Comparison of ENCODE assay signal across 8 mouse cellular contexts in genomic region chr11:12037689-12038469, GRCm38 (mm10). TPM values are rescaled to one million over a fixed set of nuclear protein-coding genes. Genes with fewer than 3 reads are reported as not detected.
DNase-seq lines count a peak whose midpoint lies in the region; ATAC-seq and TF ChIP-seq lines count a peak whose summit lies in the region.

No protein-coding gene starts in this region.

- WGBS in heart, embryonic 16.5 days = 6% methylated on average over 48 of the region's 48 CpGs
- WGBS in liver, postnatal 0 days (ENCODE audit: insufficient replicate concordance) = 6% methylated on average over 45 of the region's 48 CpGs

- H3K27me3 ChIP-seq in ES-Bruce4 (ENCODE audit: control insufficient read depth, insufficient read depth, low read length, poor library complexity, severe bottlenecking) = peaks cover 34% of the 10 kb centered on the region
- peaks cover 56% of the 10 kb centered on the region for H3K27me3 ChIP-seq in heart, embryonic 16.5 days (ENCODE audit: control insufficient read depth, insufficient read depth, low read length)
- H3K27me3 ChIP-seq in liver, postnatal 0 days (ENCODE audit: insufficient read depth, low read length) = peaks cover 67% of the 10 kb centered on the region

- H3K36me3 ChIP-seq in ES-Bruce4 (ENCODE audit: control insufficient read depth, insufficient read depth, low read length, poor library complexity, severe bottlenecking) (no peaks in the 10 kb centered on the region), ES-E14 (ENCODE audit: control insufficient read depth, insufficient read depth, low read length, poor library complexity, severe bottlenecking) (no peaks in the 10 kb centered on the region)
- no peaks in the 10 kb centered on the region for H3K36me3 ChIP-seq in heart, embryonic 16.5 days (ENCODE audit: control insufficient read depth, insufficient read depth)
- H3K36me3 ChIP-seq in liver, postnatal 0 days (replicated peaks; ENCODE audit: insufficient read depth, low read length) = no peaks in the 10 kb centered on the region

- in situ Hi-C loops in ES-E14 (cut with MboI; ENCODE audit: low sequenced_read_pairs in 2 of 2, unreplicated experiment in 2 of 2) = loop anchor here (10.0 to 25.0 kb wide), 2 partner anchors 499 to 507 kb away; no protein-coding TSS in a partner anchor

- TF ChIP-seq POLR2A in ES-Bruce4 (IDR thresholded peaks at IDR 0.05; ENCODE audit: insufficient read depth, low read length) = no peak

- H3K9me3 ChIP-seq in ES-Bruce4 (replicated peaks; ENCODE audit: control insufficient read depth, insufficient read depth, low read length, poor library complexity, severe bottlenecking) = no peaks in the 10 kb centered on the region
- no peaks in the 10 kb centered on the region for H3K9me3 ChIP-seq in ES-E14 (ENCODE audit: control insufficient read depth, insufficient read depth, low read depth, low read length)
- H3K9me3 ChIP-seq in heart, embryonic 16.5 days (replicated peaks; ENCODE audit: control insufficient read depth, low read length) = no peaks in the 10 kb centered on the region
- H3K9me3 ChIP-seq in liver, postnatal 0 days (ENCODE audit: low read length) = no peaks in the 10 kb centered on the region

- 0 out of 2 replicates have a peak, but pooled peaks have one; percentile 5 for ATAC-seq in heart, embryonic 16.5 days (replicated peaks; ENCODE audit: extremely low read depth, insufficient read depth, low FRiP score)
- peak; percentile 18 for ATAC-seq in liver, postnatal 0 days
- no peak for ATAC-seq in CD4-positive, CD25-positive, alpha-beta regulatory T cell, adult 4 months

- no peaks in the 10 kb centered on the region for H3K4me1 ChIP-seq in ES-Bruce4 (ENCODE audit: control insufficient read depth, insufficient read depth, low read length)
- H3K4me1 ChIP-seq in ES-E14 (ENCODE audit: control insufficient read depth in 2 of 2, insufficient read depth in 2 of 2, low read length in 2 of 2, poor library complexity in 1 of 2) = no peaks in the 10 kb centered on the region
- H3K4me1 ChIP-seq in heart, embryonic 16.5 days (ENCODE audit: control insufficient read depth, insufficient read depth, low read length) = no peaks in the 10 kb centered on the region
- H3K4me1 ChIP-seq in liver, postnatal 0 days (ENCODE audit: insufficient read depth) = no peaks in the 10 kb centered on the region

- no peak for TF ChIP-seq CTCF in ES-Bruce4 (IDR thresholded peaks at IDR 0.05; ENCODE audit: low read depth, low read length)
- TF ChIP-seq CTCF in liver, postnatal 0 days (IDR thresholded peaks at IDR 0.05; ENCODE audit: low read depth) = no peak

- peak overlapping the region; percentile 69 for H3K4me2 ChIP-seq in heart, embryonic 16.5 days (ENCODE audit: low read depth, low read length)
- peak overlapping the region; percentile 58 for H3K4me2 ChIP-seq in liver, postnatal 0 days (ENCODE audit: low read depth, low read length)

- no peak for TF ChIP-seq EP300 in ES-Bruce4 (IDR thresholded peaks at IDR 0.05; ENCODE audit: insufficient read depth, low read depth, low read length)
- TF ChIP-seq EP300 in liver, postnatal 0 days (IDR thresholded peaks at IDR 0.05; ENCODE audit: low read depth) = no peak

- peak overlapping the region; percentile 56 for H3K4me3 ChIP-seq in ES-Bruce4 (ENCODE audit: low read depth, low read length)
- H3K4me3 ChIP-seq in ES-E14 (ENCODE audit: insufficient read depth in 1 of 2, low read depth in 1 of 2, low read length in 2 of 2, poor library complexity in 1 of 2, severe bottlenecking in 1 of 2) = peak overlapping the region; percentile 64 to 79
- H3K4me3 ChIP-seq in heart, embryonic 16.5 days (ENCODE audit: low read length) = peak overlapping the region; percentile 67
- H3K4me3 ChIP-seq in liver, postnatal 0 days (ENCODE audit: low read depth, low read length) = peak overlapping the region; percentile 54

- no peak for DNase-seq in ES-E14 (ENCODE audit: low read depth, low spot score)
- no peak for DNase-seq in liver, postnatal 0 days
- no peak for DNase-seq in natural killer cell, adult 2 months (ENCODE audit: low spot score in 2 of 2)
- DNase-seq in urinary bladder, postnatal 36 days (ENCODE audit: low spot score in 2 of 2) = no peak
- no peak for DNase-seq in kidney, postnatal 14 days

- H3K9ac ChIP-seq in ES-Bruce4 (ENCODE audit: low read depth, poor library complexity, severe bottlenecking) (peak overlapping the region; percentile 93), ES-E14 (ENCODE audit: insufficient read depth, low read depth, low read length, poor library complexity, severe bottlenecking) (peak overlapping the region; percentile 74)
- H3K9ac ChIP-seq in heart, embryonic 16.5 days (ENCODE audit: low read length) = peak overlapping the region; percentile 88
- H3K9ac ChIP-seq in liver, postnatal 0 days (replicated peaks) = peak overlapping the region; percentile 65

- H3K27ac ChIP-seq in ES-Bruce4 (ENCODE audit: insufficient read depth, low read length) (no peak overlapping the region), ES-E14 (ENCODE audit: insufficient read depth, low read depth, low read length, poor library complexity, severe bottlenecking) (no peak overlapping the region)
- H3K27ac ChIP-seq in heart, embryonic 16.5 days (ENCODE audit: low read length) = peak overlapping the region; percentile 84
- H3K27ac ChIP-seq in liver, postnatal 0 days (ENCODE audit: low read depth) = peak overlapping the region; percentile 79

TF ChIP-seq in ES-E14, 5 proteins besides CTCF, POLR2A, EP300 and RAD21:
- no peak for TF ChIP-seq ZC3H11A (IDR thresholded peaks at IDR 0.05; ENCODE audit: borderline replicate concordance, low read depth, low read length)
- no peak for TF ChIP-seq HCFC1 (IDR thresholded peaks at IDR 0.05; ENCODE audit: borderline replicate concordance, insufficient read depth, low read length)
- TF ChIP-seq MAFK (IDR thresholded peaks at IDR 0.05; ENCODE audit: insufficient read depth, low read depth, low read length) = no peak
- no peak for TF ChIP-seq CHD2 (IDR thresholded peaks at IDR 0.05; ENCODE audit: low read depth, low read length)
- no peak for TF ChIP-seq ZNF384 (IDR thresholded peaks at IDR 0.05; ENCODE audit: low read depth, low read length)

RNA-seq across cellular contexts. Expression of gene Grb10, which starts 0.6 kb away (rescaled TPM):
- 160 and 162 TPM in 2 replicates for polyA plus RNA-seq in ES-Bruce4 (2011; ENCODE audit: insufficient read depth, insufficient read length, low read depth, missing spikeins)
- total RNA-seq in ES-E14 (2012; rRNA removed) = 33.4 and 94.2 TPM in 2 replicates
- 496 and 553 TPM in 2 replicates for polyA plus RNA-seq in heart, embryonic 16.5 days (2015; fragmentation: Nextera tagmentation; extraction: Ambion mirVana)
- 113 and 121 TPM in 2 replicates for polyA plus RNA-seq in liver, postnatal 0 days (2015; fragmentation: Nextera tagmentation; extraction: Ambion mirVana)
- under 1 TPM in 1 of 2 experiments, not detected in 1; 0.20 TPM for polyA plus RNA-seq in CD4-positive, CD25-positive, alpha-beta regulatory T cell, adult 4 months (2017; shearing (Covaris generic))

Comparison
In these comparisons a context has a peak if more than half of its experiments do, and no peak if none do; other contexts are left out.
1. H3K27ac ChIP-seq: peak in heart, embryonic 16.5 days (single experiment) and liver, postnatal 0 days (single experiment); none in ES-Bruce4 (single experiment) and ES-E14 (single experiment).
2. RNA of gene Grb10, which starts 0.6 kb away (polyA plus RNA-seq): 496 to 553 TPM in heart, embryonic 16.5 days, 160 to 162 TPM in ES-Bruce4 and 113 to 121 TPM in liver, postnatal 0 days; 0.20 TPM in CD4-positive, CD25-positive, alpha-beta regulatory T cell, adult 4 months; every median in the first group is over 10 times any median in the second.
3. Peak in every context shown above with its lines, with median percentiles within 50 percentile points of each other: H3K4me3 ChIP-seq and H3K9ac ChIP-seq.